Mouse (Mus musculus) heart, adult 11 months (tissue): ENCODE results near the gene Nepro.
A peak's percentile ranks its signal among the peaks of the same experiment; 100 is the strongest.

Source experiments
- DNase-seq: peaks from one replicate; pipeline ENCODE4 v3.0.0; 2022

Nepro gene

DNA sequence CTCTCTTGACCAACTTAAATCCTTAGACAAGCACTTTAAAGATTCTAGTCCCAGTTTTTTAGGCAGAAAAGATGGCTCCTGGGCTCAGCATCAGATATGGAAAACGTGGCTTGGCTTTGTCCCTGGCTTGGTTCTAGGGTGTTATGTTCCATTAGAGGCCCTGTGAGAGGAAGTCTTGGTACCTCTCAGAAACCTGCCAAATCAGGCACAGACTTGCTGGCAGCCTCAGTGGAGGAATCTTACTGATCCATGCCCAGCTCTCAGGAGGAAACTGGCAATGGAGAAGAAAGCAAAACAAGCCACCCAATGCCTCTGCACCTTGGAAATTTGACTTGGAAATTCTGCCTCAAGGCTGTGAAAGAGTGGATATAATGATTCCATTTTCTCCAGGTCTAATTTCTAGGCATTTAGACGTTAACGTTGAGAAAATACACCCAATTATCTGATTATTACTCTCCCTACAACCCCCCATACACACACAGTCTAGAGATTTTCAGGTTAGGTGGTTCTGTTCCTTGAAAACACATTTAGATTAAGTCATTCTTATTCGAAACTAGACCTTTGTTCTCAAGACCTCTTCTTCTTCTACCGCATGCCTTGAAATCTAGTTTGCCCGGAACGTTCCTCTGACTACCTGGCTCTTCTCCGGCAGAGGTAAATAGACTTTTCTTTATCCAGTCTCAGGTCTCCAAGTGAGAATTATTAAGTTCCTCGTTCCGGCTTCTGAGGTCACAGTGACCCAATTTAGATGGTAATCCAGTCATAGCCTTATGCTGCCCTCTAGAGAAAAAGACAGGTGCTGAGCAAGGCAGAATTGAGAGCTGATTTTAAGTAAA is 7.6 kb upstream of the Nepro start:
- peak; percentile 81 for DNase-seq

DNA sequence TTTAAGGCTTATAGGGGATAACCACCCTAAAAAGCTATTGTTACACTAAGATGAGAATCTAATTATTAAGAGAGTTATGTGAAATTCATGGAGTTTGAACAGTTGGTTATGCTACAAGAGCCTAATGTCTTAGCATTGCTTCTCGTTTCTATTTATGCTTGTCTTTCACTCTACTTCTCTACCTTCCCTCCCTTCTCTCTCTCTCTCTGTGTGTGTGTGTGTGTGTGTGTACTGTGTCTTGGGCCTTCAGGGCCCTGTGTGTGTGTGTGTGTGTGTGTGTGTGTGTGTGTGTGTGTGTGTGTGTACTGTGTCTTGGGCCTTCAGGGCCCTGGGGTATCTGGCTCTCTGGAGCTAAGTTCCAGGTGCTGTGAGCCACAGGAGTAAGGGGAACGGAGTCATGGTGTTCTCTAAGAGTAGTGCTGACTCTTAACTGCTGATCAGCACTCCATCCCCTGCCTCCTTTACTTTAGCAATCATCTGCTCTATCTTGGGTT is 6.9 kb upstream of the Nepro start:
- DNase-seq, result peak; percentile 63

DNA sequence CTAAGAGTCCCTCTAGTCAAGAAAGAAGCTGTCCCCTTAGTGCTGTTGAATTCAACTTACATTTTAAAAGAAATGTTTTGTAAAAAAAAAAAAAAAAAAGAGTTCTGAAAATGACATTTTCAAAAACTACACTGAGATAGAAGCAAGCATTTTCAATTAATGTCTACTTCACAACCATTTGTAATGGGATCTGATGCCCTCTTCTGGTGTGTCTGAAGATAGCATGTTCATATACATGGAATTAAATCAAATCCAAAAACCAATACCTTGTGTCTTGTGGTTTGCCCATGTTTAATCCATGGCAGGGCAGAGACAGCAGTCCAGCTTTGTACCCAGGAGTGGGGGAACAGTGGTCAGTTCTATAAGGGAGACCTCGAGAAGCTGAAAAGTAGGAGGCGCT is 6.3 kb upstream of the Nepro start:
- DNase-seq, result no peak

DNA sequence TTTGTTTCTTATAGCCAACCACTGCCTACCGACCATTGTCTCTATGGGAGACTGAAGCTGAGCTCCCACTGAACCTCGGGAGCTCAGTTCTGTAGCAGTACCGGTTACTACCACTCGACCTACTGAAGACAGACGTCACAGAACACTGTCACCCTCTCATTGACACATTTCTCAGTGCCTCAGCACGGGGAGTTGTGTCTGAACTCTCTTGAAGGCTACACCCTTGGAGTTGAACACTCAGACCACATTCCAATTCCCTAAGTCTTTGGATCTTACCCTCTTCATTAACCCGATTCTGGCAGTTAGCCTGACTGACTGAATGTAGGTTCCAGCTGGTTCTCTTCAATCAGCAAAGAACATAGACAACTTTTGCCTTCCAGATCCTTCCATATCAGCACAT is 4.8 kb upstream of the Nepro start:
- peak; percentile 69 for DNase-seq

GRCm38 (mm10) chr16:44720518-44720917 is 3.6 kb upstream of the Nepro start:
- no peak for DNase-seq

GRCm38 (mm10) chr16:44722666-44723065 is 1.4 kb upstream of the Nepro start:
- no peak for DNase-seq

- no peak for DNase-seq
Observed at GRCm38 (mm10) chr16:44724847-44725246, 746 bp downstream of the Nepro start.

DNA sequence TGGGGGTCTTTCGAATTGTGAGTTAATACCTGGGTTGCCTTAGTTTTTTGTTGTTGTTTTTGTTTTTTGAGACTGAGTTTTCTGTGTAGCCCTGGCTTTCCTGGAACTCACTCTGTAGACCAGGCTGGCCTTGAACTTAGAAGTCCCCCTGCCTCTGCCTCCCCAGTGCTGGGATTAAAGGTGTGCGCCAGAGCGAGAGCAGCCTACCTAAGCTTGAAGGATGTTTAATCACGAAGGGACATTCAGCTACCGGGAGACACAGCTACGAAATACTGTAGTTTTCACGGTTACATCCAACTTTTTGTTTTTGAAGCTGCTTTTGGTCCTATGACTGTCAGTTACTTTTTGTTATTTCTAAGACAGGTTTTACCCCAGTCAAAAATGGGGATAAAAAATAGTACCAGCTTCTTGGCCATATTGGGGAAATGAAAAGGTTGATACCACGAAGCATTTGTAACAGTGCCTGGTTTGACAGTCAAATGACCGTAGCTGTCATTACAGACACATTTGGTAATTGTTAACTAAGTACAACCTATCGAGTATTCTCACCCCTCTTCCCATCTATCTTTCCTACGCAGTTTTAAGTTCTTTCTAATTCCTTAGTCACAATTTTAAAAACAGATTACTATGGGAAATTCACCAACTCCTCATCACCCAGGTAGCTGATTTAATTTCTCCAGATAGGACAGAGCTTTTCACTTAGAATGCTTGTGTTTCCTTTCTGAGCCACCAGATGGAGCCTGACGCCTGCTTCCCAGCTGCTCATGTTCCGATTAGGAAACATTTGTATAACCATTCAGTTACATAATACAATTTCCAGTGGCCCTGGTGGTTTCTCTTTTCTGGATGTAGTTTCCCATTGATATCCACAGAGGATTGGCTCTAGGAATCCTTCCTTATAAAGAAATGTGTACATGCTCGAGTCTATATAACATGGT is 1.5 kb downstream of the Nepro start:
- peak; percentile 95 for DNase-seq

DNA sequence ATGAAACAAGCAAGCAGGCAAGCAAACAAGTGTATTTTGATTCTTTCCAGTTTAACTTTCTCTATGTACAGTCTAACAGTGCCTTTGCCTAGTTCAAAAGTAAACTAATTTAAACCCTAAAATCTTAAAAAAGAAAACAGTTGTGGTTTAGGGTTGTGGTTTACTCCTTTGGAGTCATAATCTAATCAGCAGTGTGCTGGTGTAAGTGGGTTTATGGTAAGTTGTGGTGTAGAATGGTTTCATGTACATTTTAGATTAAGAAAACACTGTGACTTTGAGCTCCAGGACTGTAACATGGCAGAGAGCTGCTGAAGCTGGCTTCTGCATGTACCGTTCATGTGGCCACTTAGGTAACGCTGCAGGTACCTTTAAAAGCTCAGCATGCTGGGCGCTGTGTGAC is 3.4 kb downstream of the Nepro start:
- no peak for DNase-seq

GRCm38 (mm10) chr16:44734059-44734458 is 10.0 kb downstream of the Nepro start:
- no peak for DNase-seq

GRCm38 (mm10) chr16:44735676-44736075 is 11.6 kb downstream of the Nepro start:
- no peak for DNase-seq

- DNase-seq, result no peak
Observed at GRCm38 (mm10) chr16:44736118-44736517, 12.0 kb downstream of the Nepro start.

DNA sequence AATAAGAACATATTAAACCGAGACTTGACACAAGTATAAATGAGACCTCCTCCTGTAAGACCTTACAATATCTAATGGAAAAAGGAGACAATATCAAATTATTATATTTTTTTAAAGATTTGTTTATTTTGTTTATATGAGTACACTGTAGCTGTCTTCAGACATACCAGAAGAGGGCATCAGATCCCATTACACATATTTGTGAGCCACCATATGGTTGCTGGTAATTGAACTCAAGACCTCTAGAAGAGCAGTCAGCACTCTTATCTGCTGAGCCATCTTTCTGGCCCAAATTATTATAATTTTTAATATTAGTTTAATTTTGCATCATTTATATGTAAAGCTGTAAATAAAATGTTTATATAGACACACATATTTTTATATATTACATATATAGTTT is 18.7 kb downstream of the Nepro start:
- no peak for DNase-seq

DNA sequence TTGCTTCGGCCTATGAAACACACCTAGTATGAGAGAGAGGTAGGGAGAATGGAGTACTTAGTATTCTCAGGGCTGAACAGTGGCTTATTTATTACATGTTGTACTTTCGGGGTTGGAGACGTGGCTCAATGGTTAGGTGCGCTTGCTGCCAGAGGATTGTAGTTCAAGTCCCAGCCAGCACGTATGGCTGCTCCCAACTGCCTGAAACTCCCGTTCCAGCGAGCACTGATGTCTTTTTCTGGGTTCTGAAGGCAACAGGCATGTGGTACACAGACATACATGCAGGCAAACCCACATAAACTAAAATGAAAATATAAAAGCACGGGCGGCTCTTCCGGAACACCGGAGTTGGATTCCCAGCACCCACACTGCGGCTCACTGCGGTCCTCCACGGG is 21.4 kb downstream of the Nepro start:
- no peak for DNase-seq

GRCm38 (mm10) chr16:44745866-44746562 is 21.9 kb downstream of the Nepro start, which contains the start of gene Gtpbp8:
Gene Gtpbp8 (minus strand): TSS chr16:44746363.
- DNase-seq, result peak; percentile 98

DNA sequence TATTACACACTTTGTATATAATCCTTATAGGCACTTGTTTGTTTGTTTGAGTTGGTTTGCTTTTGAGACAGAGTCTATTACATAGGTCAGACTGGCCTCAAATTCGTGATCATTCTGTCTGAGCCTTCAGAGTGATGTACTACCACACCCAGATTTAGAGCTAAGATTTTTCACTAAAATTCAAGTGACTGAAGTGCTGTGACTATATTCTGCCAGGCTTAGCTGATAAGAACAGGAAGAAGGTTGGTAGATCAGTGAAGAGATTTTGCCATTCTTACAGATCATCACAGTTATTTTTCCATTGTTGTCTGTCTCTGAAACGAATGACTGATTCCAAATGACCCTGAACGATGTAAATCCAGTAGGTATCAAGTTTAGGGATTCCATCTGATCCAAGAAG is 23.9 kb downstream of the Nepro start:
- DNase-seq, result no peak

- DNase-seq, result no peak
Observed at GRCm38 (mm10) chr16:44757700-44758099, 33.6 kb downstream of the Nepro start.

DNA sequence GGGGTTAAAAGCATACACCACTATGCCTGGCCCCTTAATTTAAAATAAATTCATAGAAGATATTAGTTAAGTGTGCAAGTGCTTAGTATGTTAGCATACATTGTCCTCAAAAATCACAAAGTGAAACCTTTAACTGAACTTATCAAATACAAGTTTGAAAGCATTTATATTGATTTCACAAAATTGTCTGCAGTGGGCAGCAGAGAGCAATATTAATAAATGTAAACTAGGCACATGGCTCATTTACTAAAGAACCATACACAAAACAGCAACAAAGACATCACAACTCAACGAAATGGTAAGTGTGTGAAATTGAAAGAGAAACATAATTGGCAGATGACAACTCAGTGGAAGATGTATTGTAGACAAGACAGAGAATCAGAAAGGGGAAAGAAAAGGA is 37.7 kb downstream of the Nepro start:
- DNase-seq, result no peak

DNA sequence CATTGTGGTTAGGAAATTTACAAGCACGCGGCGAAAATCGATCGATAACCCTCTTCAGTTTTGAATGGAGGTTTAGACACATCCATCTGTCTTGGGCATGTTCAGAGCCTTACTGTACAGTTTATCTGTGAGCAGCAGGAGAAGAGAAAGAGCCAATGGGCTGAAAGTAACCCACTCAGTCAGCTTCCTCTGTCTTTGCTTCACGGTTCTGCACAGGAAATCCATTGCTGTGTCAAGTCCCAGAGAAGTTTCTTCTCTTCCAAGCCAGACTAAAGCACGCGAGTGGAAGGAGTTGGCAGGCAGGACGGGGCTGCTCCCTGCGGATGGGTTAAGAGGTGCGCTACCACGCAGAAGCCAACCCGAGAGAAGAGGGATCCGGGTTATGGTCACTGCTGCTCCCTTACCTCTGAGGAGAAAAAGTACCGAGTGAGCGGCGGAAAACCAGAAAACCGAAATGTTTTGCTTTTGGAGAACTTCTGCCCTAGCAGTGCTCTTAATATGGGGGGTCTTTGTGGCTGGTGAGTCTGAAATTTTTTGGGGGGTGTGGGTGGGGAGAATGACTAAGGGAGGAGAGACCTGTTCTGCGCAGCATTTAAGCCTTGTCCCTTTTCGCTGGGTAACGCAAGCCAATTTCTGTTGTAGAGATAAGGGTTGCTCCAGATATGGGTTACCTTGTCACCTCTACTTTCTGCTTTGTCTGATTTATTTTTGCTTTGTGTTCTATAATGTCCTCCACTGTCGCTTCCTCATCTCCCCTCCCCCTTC is 41.6 kb downstream of the Nepro start, which contains the start of gene Cd200r1:
TSS of gene Cd200r1 (plus strand) at position 182 of the 765 bp plus-strand sequence.
- DNase-seq, result peak; percentile 92

GRCm38 (mm10) chr16:44766320-44766892 is 42.3 kb downstream of the Nepro start:
- DNase-seq, result no peak

GRCm38 (mm10) chr16:44767506-44767905 is 43.4 kb downstream of the Nepro start:
- no peak for DNase-seq

GRCm38 (mm10) chr16:44767967-44768366 is 43.9 kb downstream of the Nepro start:
- DNase-seq, result no peak
